ENCODE assay signal across 23 mouse cellular contexts in the genomic region with DNA sequence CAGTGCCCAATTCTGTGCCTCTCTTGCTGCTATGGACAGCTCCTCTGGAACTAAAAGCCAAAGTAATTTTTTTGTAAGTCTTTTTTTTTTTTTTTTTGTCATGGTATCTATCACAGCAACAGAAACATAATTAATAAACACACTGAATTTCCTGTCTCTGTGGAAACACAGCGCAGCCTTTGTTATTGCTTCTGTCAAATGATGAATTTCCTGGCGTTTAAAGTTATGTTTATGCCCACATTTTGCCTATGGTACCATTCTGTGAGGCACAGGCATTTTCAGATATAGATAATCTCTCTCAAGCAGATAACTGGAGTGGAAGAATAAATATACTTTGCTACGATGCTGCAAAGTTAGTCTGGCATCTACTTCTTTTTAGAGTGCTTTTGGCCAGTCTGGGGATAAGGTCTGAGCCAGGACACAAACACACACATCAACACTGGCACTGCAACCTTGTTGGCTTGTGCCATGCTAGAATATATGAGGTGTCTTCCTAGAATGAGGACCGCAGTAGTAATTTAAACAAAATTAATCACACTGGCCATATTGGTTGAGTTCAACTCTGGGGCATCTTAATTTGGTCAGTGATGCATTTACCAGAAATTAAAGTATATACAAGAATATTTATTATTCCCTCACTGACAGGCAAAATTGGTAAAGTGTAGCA.
"Had no signal": no experiment of that assay in that cellular context is flagged by ENCODE, and none has a peak within 500 bp of the region (broad histone marks: within the 10 kb centered on the region; RNA-seq: fewer than 3 reads in every experiment).

No protein-coding gene starts in this region.

- H3K36me3 ChIP-seq: limb, embryonic 10.5 days; limb, embryonic 13.5 days; liver, embryonic 12.5 days; liver, embryonic 15.5 days; midbrain, embryonic 12.5 days; midbrain, embryonic 15.5 days; neural tube, embryonic 12.5 days; neural tube, embryonic 15.5 days had no signal

- H3K4me3 ChIP-seq: layer of hippocampus, adult 2 months; limb, embryonic 10.5 days; limb, embryonic 13.5 days; liver, embryonic 12.5 days; liver, embryonic 15.5 days; midbrain, embryonic 12.5 days; midbrain, embryonic 15.5 days; neural tube, embryonic 12.5 days; neural tube, embryonic 15.5 days had no signal

- H3K9ac ChIP-seq: limb, embryonic 13.5 days; liver, embryonic 12.5 days; liver, embryonic 15.5 days; midbrain, embryonic 12.5 days; midbrain, embryonic 15.5 days; neural tube, embryonic 12.5 days; neural tube, embryonic 15.5 days had no signal

- H3K27me3 ChIP-seq: limb, embryonic 13.5 days; liver, embryonic 12.5 days; liver, embryonic 15.5 days; midbrain, embryonic 12.5 days; midbrain, embryonic 15.5 days; neural tube, embryonic 12.5 days; neural tube, embryonic 15.5 days had no signal

- ATAC-seq: hindbrain, postnatal 0 days; inflammation-experienced regulatory T-cells, adult 6 months; intestine, embryonic 16.5 days; liver, embryonic 12.5 days; midbrain, embryonic 15.5 days had no signal

- H3K4me1 ChIP-seq: limb, embryonic 10.5 days; limb, embryonic 13.5 days; liver, embryonic 12.5 days; liver, embryonic 15.5 days; midbrain, embryonic 12.5 days; midbrain, embryonic 15.5 days; neural tube, embryonic 12.5 days; neural tube, embryonic 15.5 days had no signal

- H3K27ac ChIP-seq: hindbrain, postnatal 0 days; layer of hippocampus, adult 2 months; limb, embryonic 10.5 days; limb, embryonic 13.5 days; liver, embryonic 12.5 days; liver, embryonic 15.5 days; midbrain, embryonic 12.5 days; midbrain, embryonic 15.5 days; neural tube, embryonic 12.5 days; neural tube, embryonic 15.5 days; stomach, postnatal 0 days had no signal

- H3K9me3 ChIP-seq: limb, embryonic 10.5 days; limb, embryonic 13.5 days; liver, embryonic 12.5 days; liver, embryonic 15.5 days; midbrain, embryonic 12.5 days; midbrain, embryonic 15.5 days; neural tube, embryonic 12.5 days had no signal

- DNase-seq: kidney, adult 18-20 months; kidney, adult 9 months; kidney, postnatal 10 days; layer of hippocampus, adult 9-11 months; liver; right cerebral cortex, adult 18-20 months; right cerebral cortex, postnatal 14 days; right cerebral cortex, postnatal 4 days; thymus, adult 2 months; thymus, postnatal 25 days had no signal

- H3K4me2 ChIP-seq: limb, embryonic 13.5 days; liver, embryonic 12.5 days; liver, embryonic 15.5 days; midbrain, embryonic 12.5 days; midbrain, embryonic 15.5 days; neural tube, embryonic 12.5 days; neural tube, embryonic 15.5 days had no signal
